Mouse (Mus musculus) lung, postnatal 0 days (tissue): ENCODE measurements around the gene Gm45902.

Source experiments
- CTCF ChIP-seq: IDR thresholded peaks from 2 replicates; pipeline ENCODE4 v1.5.1; 2016; ENCODE audit warnings: antibody characterized with exemption, mild to moderate bottlenecking
- EP300 ChIP-seq: IDR thresholded peaks from 2 replicates; pipeline ENCODE4 v1.6.1; 2016; ENCODE audit warnings: antibody characterized with exemption, mild to moderate bottlenecking, control low read depth

GRCm38 (mm10) chr2:3474361-3474805 lies 38.2 kb downstream of the Gm45902 start:
- TF ChIP-seq EP300 (no peak), CTCF (no peak)
